Mouse (Mus musculus): ENCODE data around the gene 1700013F07Rik. TPM values are rescaled to one million over a fixed set of nuclear protein-coding genes. Genes with fewer than 3 reads are reported as not detected.
"Not testable (repeated sequence)": the region's sequence is repeated elsewhere in the genome, so short reads cannot be mapped to it uniquely, and the experiment has no call there.

Gene 1700013F07Rik
- total RNA-seq, 2 experiments from 2014 or later = not detected

DNA sequence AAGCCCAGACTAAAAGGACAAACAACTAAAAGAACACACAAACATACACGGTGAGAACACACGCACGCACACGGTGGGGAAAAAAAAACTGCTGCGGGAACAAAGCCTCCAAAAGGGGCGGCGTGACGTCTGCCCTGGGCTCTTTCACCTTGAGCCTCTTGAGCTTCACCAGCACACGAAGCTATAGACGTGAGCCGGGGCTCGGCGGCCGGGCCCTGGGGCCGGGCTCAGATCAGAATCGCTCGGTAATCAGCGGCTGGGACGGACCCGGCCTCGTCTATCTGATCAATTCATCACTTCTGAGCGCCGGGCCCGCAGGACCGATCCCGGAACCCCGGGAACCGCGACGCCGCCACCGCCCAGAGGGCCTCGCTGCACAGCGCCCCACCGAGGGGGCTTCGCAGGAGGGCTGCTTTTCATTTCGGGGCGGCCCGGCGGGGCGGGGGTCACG is 20.2 kb downstream of the 1700013F07Rik start:
- DNase-seq = peak in 1 of 2 experiments; percentile 37

DNA sequence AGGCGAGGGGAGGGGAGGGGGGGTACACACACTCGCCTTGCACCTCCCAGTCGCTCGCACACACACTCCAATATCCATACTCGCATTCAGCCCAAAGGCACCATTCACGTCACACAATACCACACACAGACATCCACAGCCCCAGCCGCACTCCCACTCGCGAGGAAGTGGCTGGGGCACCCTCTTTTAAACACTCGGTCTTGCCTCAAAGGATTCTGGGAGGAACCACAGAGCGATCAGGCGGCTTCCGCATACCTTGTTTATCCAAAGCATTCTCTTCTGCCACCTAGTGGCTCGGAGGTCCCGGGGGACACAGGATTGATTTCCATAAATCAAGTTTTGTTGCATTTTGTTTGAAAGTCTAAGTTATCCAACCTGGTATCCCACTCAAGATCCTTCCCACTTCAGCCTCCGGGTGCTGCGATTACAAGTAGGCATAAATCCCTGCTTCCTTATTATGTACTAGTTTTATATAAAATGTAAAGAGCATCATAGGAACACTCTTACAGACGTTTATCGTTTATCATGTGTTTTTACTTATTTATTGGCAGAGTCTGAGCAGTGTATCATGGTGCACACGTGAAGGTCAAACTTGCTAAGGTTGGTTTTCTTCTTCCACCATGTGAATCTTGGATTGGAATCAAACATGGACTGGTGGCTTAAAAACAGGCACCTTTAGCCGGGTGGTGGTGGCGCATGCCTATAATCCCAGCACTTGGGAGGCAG is 20.8 kb downstream of the 1700013F07Rik start:
- DNase-seq = peak; percentile 95 to 97

DNA sequence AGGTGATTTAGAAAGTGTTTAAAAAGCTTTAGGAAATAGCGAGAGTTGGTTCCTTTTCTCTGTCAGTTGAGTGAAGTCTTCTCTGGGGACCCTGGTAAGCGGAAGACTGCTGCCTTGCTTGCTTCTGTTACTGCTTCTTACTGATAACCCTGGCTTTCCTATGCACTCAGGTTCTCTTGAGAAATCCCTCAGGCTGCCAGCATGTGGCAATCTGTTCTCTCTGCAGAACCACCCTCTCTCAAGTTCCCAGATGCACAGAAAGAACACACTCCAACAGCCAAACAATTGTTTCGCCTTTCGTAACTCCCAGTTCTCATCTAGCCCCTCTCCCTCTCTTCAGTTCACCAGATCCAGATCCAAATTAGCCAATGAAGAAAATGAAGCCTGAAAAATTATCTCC is 23.9 kb downstream of the 1700013F07Rik start:
- no peak for DNase-seq

DNA sequence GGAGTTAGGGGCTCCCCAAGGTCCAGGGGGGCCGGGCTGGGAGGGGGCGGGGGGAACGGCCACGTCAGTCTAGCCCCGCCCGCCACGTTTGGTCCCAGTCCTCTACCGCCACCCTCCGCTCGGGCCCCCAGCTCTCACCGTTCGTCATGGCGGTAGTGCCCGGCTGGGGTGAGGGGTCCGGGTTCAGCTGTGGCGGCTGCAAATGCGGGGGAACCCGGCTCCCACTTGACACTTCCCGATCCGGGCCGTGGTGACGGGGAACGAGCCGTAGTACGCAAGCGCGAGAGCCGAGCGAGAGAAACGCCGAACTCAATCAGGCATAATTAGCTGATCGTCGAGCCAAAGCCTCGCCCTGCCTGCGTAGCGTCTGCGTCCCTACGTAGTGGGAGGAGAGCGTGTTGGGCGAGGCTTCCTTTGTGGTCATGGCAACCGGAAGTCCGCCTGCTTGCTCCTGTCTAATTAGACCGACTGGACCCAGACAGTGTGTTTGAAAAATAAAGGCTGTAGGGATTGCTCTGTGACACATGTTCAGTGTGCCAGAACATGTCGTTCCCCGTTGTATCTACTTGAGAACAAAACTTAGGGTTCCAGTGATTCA is 28.3 kb downstream of the 1700013F07Rik start, which contains the start of gene Tmem167b:
Gene Tmem167b, minus strand, starts transcription at position 334 of the 598 bp plus-strand sequence.
- peak; percentile 99 for DNase-seq

DNA sequence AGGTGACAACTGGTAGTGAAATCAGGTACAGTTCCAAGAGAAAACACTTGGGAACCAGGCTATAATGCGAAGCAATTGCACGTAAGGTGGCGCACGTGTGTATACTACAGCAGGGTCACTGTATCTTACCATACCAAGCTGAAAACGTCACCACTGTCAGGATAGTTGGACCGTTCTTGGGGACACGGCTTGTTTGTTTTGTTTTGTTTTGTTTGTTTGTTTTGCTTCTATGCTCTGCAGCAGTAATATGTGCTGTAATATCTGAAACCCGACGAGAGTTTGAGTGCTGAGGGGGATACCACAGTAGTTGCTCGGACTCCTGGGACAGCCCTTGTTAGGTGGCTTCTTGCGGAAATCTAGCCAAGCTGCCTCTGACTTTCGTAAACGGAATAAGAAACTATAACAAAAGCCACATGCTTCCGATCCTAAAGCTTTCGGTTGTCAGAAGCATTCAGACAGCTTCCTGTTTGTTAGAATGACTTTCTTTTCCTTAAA is 28.9 kb downstream of the 1700013F07Rik start:
- DNase-seq = peak; percentile 26 to 57

DNA sequence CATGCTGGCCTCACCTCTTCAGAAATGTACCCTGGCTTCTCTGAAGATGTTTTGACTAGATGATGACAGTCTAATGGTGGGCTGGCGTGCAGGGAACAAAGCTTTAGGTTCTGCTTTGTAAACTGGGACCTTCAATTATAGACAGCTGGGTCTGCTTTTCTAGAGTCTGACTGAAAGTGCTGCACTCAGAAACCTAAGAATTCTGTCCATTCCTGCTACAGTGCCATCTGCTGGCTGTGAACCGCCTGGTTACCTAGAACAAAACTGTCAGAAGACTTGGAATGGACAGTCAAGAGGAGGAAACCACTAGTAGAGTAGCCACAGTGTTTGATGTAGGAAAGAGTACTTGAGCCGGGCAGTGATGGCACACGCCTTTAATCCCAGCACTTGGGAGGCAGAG is 29.4 kb downstream of the 1700013F07Rik start:
- DNase-seq = peak; percentile 85 to 92

DNA sequence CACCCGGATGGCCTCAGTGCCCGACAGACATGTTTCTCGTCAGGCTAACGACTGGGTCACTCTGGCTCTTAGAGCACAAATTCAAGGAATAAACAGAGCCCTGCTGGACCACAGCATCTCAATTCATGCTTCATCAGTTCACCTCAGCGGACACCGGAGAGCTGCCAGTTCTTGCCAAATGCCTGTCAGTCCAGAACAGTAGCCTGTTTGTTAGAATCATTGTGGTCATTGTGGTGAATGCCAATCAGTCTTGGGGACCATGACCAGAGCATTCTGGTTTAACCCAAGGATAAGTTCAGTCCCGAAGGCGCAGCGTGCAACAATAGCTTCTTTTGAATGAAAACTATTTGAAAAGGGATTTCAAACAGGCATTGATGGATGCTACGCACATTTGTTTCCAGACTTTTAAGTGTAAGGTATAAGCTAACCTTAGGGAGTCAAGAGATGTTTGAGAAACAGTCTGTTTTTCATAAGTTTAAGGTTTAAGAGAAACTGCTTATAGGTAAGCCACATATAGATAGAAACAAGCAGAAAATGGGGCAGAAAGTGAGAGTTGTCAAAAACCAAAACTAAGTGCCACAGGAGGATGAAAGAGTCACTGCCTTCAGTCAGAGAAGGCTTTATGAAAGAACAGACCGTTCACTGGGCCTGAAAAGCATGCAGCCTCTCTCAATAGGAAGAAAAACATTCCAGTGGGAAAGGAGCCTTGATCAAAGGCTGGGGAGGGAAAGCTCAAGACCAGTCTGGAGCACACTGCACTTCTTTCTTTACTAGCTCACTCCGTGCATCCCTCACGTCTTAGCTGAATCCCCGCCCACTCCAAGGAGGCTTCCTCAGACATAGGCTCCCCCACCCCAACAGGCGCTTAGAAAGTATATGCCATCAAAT is 34.3 kb downstream of the 1700013F07Rik start:
- DNase-seq = no peak

DNA sequence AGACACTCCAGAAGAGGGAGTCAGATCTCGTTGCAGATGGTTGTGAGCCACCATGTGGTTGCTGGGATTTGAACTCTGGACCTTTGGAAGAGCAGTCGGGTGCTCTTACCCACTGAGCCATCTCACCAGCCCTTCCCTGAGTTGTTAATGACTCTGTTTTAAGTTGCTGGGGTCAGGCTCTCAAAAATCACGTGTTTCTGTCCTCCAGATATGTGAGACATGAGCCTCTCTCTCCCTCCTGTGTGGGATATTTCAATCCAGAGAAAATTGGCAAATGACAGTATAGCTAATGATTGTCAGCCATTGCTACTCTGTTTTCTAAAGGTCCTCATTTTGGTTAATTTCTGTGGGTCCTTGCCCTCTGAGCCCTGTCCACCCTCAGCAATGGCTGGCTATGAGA is 35.7 kb downstream of the 1700013F07Rik start:
- DNase-seq = not testable (repeated sequence)

DNA sequence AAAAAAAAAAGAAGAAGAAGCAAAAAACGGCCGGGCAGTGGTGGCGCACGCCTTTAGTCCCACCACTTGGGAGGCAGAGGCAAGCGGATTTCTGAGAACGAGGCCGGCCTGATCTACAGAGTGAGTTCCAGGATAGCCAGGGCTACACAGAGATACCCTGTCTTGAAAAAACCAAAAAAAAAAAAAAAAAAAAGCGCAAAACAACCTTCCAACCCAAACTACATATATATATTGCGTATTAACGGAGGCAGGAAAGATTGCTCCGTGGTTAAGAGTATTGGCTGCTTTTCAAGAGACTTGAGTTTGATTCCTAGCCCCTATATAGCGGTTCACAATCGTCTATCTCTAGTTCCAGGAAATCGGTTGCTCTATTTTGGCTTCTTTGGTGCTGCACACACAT is 36.9 kb downstream of the 1700013F07Rik start:
- no peak for DNase-seq

DNA sequence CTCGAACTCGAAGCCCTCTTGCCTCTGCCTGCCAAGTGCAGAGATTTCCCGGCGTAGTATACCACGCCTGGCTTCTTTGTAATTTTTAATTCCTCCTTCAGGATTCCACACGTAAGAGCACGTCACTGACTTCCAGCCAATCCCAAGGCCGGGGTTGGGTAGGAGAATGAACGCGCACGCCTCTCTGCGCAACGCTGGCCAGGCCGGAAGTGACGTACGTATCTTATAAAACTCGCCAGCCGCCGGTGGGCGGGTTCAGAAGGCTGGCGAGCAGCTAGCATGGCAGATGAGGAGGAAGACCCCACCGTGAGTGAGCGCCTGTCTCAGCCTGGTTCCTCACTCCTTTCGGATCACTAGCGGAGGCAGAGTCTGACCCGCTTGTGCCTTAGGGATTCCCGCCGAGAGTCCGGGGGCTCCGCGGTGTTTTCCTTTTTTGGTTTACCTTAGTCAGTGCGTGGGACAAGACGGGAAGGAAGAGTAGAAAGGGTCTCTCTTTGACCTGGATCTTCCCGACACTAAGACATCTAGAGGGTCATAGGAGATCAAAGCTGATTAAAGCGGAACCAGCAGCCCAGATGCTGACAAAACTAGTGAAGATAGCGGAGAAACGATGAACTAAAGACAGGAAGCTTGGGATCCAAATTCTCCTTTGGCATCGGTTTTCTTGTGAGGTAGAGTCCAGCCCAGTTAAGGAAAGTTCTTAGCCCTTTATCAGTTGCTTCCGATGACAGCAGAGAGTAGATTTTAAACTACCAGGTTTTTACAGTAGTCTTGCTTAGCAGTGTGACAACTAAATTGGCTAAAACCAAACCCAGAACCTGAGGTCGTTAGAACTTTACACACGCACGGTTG is 37.7 kb downstream of the 1700013F07Rik start, which contains the start of gene Taf13:
Gene Taf13, plus strand, starts transcription at position 256 of the 852 bp plus-strand sequence.
- DNase-seq = peak; percentile 98

DNA sequence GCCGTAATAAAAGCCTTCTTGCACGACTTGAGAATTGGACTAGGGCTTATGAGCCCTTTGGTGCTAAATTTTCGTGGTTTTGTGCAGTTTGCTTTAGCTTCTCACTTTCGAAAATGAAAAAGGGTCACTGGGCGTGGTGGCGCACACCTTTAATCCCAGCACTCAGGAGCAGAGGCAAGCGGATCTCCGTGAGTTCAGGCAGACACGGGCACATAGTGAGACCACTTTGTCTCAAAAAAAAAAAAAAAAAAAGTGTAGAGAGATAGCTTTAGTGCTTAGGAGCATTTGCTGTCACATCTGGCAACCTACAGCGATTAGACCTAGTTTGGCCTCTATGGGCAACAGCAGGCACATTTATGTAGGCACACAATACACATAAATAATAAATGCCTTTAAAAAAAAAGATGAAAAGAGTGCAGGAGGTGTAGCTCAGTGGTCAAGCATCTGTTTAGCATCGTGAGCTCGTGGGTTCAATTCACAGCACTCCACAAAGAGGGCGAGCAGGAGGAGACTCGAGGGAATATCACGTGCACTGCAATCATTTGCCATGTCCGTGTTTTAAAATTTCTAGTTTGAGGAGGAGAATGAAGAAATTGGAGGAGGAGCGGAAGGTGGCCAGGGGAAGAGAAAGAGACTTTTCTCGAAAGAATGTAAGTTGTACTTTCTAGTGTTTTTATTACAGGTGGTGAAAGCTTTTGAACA is 38.5 kb downstream of the 1700013F07Rik start:
- DNase-seq = no peak

DNA sequence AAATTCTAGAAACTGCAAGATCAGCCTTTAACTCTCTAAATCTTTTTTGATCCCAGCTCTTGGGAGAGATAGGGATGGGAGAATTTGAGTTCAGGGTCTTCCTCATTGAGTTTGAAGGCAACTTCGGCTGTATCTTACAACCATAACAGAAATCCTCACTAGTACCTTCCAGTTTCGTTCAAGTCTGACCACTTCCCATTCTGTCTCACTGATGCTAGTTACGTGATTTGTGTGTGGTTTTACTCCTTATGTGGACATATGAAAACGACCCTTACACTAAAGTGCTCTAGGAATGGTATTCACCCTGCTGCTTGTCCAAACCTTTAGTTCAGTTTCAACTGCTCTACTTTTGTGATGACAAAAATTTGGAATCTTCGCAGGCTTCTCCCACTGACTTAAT is 40.1 kb downstream of the 1700013F07Rik start:
- DNase-seq = no peak

DNA sequence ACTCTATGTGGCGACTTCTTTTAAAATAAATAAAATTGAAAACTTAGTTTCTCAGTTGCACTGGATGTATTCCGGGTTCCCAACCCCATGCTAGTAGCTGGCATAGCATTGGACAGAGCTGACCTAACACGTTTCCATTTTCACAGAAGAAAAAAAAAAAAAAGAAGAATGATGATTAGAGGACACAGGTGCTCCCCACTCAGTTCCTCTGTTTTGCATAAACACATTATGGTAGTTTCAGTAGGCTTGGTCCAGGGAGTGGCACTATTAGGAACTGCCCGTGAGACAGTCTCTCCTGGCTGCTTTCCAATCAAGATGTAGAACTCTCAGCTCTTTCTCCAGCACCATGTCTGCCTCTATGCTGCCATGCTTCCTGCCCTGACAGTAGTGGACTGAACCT is 50.6 kb downstream of the 1700013F07Rik start:
- DNase-seq = no peak

DNA sequence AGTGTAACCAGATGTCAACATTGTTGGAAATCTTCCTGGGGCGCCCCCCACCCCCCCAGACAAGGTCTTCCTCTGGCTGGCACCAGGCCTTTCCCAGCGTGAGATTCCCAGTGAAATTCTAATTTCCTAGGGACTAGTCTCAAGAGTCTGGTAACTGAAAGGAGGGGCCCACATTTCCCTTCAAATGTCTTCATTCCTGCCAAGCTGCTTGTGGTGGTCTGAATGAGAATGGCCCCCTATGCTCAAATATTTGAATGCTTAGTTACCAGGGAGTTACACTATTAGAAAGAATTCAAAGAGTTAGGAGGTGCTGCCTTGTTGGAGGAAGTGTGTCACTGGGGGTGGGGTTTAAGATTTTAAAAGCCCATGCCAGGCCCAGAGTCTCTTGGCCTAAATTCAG is 54.5 kb downstream of the 1700013F07Rik start:
- DNase-seq = no peak

DNA sequence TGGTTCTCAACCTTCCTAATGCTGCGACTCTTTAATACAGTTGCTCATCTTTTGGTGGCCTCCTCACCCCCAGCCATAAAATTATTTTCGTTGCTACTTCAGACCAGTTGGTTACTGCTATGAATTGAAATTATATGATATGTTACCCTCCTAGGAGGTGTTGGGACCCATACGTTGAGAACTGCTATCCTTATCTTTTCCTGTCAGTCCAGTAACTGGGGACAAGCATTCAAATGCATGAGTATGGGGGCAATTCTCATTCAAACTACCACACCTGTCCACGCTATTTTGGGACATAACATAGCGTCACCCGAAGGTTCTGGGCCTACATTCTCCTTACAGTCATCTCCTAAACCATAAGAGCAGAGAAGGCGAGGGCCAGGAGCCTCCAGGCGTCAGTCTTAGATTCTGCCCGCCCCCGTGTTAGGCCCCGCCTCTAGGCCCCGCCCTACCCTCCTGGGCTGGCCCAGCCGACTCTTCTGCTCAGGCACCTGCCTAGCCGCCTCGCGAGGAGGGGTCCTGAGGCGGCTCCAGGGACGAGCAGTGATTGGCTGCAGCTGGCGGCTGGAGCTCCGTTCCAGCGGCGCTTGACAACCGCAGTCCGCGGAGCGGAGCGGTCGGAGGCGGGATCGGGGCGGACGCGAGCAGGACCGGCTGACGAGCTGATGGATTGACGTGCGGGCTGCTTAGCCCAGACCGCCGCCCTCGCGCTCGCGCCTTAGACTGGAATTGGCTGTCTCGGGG is 57.0 kb downstream of the 1700013F07Rik start, which contains the start of gene Wdr47:
Gene Wdr47, plus strand, starts transcription at position 494 of the 744 bp plus-strand sequence.
- peak; percentile 96 to 97 for DNase-seq

DNA sequence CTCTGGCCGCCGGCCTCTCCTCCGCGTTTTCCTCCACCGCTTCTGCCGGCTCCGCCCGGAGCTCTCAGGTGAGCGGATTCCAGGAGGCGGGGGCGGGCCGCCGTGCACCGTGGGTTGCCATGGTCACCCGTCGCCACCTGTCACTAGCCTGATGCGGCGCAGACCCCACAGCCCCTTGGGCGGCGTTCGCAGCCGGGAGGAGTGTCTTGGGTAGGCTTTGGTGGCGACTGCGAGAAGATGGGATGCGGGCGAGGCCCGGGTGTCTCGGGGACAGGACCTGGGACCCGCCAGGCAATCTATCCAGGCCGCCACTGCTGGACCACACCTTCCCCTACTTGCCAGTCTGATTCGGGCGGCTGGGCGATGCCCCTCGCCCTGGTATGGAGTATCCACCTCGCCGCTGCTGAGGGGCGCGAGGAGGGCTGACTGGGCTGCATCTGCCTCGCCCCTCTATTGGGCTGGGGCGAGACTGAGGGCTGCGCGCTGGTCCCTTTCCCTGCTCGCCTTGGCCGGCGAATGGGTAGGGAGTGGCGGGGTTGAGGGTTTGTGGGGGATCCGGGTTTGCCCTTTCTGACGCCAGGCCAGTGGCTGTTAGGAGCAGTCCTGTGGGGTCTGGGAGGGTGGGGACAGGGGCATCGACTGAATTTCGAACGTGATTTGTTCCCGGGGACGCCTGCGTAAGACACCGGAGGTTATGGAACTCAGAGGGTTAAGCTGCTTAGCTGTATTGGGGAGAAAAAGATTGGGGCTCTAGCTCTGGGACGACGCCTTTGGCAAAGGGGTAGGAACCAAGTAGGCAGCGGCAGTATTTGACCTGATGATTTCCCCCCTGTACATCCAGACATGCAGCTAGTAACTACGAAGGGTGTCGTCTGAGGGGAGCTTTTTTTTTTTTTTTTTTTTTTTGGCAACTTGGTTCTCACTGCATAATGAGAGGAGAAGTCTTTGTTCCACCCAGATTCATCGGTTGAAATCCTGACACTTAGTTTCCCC is 57.9 kb downstream of the 1700013F07Rik start:
- no peak for DNase-seq

Data from heart, adult 18-20 months (tissue).